Mouse (Mus musculus) cerebellum, adult 2 months (tissue): ENCODE results near the gene Hdac10.

ENCODE experiments used
- CTCF ChIP-seq: fragments of 200-500 bp; IDR thresholded peaks from 2 replicates; pipeline ENCODE4 v1.5.1; 2011; ENCODE audit warnings: low read depth, mild to moderate bottlenecking, control low read depth, low read length, moderate library complexity, borderline replicate concordance; ENCODE audit not compliant: insufficient read depth
- POLR2A ChIP-seq: fragments of 200-500 bp; IDR thresholded peaks from 2 replicates; pipeline ENCODE4 v1.6.1; 2011; ENCODE audit warnings: low read length, control low read depth, borderline replicate concordance; ENCODE audit not compliant: insufficient read depth

DNA sequence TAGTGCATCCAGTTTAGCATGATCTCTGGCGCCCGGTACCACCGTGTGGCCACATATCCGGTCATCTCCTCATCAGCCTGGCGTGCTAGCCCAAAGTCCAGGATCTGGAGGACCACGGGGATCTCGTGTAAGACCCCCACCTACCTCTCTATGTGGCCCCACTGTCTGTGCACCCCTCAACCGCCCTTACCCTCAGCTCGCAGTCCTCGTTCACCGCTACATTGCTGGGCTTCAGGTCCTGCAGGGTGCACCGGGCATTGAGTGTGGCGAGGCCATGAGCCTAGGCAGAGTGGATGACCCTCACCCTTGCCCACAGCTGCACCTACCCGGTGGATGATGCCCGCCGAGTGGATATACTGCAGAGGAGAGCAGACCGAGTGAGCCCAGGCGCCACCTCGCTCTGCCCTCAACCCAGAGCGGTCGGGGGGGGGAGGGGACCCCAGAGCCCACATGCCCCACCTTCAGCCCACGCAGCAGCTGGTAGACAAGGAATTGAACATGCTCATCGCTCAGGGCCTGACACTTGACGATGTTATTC is 17.4 kb upstream of the Hdac10 start:
- TF ChIP-seq CTCF = no peak
- no peak for TF ChIP-seq POLR2A
